Mouse (Mus musculus) embryonic facial prominence, embryonic 14.5 days (tissue): ENCODE measurements at regions not wholly inside any gene's neighbourhood (a gene's known extent, or its start where the extent isn't known, plus 50 kb on each side); places are given as distances from the start of the nearest gene placed in this dataset.
A peak's percentile ranks its signal among the peaks of the same experiment; 100 is the strongest.

Source experiments
- ATAC-seq: fragments of 200-750 bp; cut with Nextera tagmentation; 2 replicates; pipeline ENCODE4 v1.8.0; 2017; ENCODE audit warnings: low read depth, moderate number of reproducible peaks, moderate TSS enrichment
- DNase-seq: peaks from one replicate; pipeline ENCODE4 v3.0.0-alpha.2; 2015; ENCODE audit warnings: low spot score
- H3K27ac ChIP-seq: fragments of 300-500 bp; sonication (generic); replicated peaks from 2 replicates; pipeline ENCODE4 v1.5.1; 2014; ENCODE audit warnings: low read depth, mild to moderate bottlenecking, low read length, moderate library complexity
- H3K27me3 ChIP-seq: fragments of 300-500 bp; sonication (generic); replicated peaks from 2 replicates; pipeline ENCODE4 v1.6.1; 2014; ENCODE audit warnings: low read length; ENCODE audit not compliant: control insufficient read depth, insufficient read depth
- H3K36me3 ChIP-seq: fragments of 300-500 bp; sonication (generic); 2 replicates; pipeline ENCODE4 v1.6.1; 2014; ENCODE audit warnings: low read length, mixed read lengths; ENCODE audit not compliant: control insufficient read depth, insufficient read depth
- H3K4me1 ChIP-seq: fragments of 300-500 bp; sonication (generic); 2 replicates; pipeline ENCODE4 v1.6.1; 2014; ENCODE audit warnings: antibody characterized with exemption, low read length; ENCODE audit not compliant: control insufficient read depth, insufficient read depth
- H3K4me2 ChIP-seq: fragments of 300-500 bp; sonication (generic); 2 replicates; pipeline ENCODE4 v1.6.1; 2014; ENCODE audit warnings: low read depth, mild to moderate bottlenecking, low read length, moderate library complexity, mixed read lengths
- H3K4me3 ChIP-seq: fragments of 300-500 bp; sonication (generic); 2 replicates; pipeline ENCODE4 v1.5.1; 2014; ENCODE audit warnings: low read depth, mild to moderate bottlenecking, low read length
- H3K9ac ChIP-seq: fragments of 300-500 bp; sonication (generic); 2 replicates; pipeline ENCODE4 v1.6.1; 2014; ENCODE audit warnings: low read depth, mild to moderate bottlenecking, low read length, moderate library complexity, mixed read lengths
- H3K9me3 ChIP-seq: fragments of 300-500 bp; sonication (generic); 2 replicates; pipeline ENCODE4 v1.6.1; 2016; ENCODE audit warnings: low read length; ENCODE audit not compliant: control insufficient read depth
- WGBS: fragments of 180-500 bp; shearing (Covaris S2); extraction: QIAGEN DNeasy Blood & Tissue Kit; methylation state at CpG from one replicate; pipeline ENCODE4 v1.1.7; 2014; 5-methylcytosine and 5-hydroxymethylcytosine counted together

DNA sequence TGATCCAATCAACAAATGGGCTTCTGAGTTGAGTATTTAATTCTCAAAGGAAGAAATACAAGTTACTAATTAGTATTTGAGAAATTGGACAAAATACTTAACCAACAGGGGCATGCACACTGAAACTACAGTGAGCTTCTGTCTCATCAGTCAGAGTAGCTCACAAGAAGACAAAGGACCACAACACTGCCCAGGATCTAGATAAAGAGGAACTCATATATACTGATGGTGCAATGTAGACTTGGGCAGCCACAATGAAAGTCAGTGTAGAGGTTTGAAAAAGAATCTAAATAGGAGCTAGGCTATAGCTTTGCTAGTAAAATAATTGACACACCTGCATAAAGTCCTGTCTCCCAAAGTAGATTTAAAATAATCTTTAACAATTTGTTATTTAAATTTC is 198.5 kb downstream of the Ahr start:
- Histone ChIP-seq H3K36me3 (no peaks in the 10 kb centered on the region), H3K4me2 (no peak overlapping the region), H3K27ac (no peak overlapping the region), H3K27me3 (no peaks in the 10 kb centered on the region), H3K9ac (no peak overlapping the region), H3K4me1 (no peaks in the 10 kb centered on the region), H3K4me3 (no peak overlapping the region), H3K9me3 (no peaks in the 10 kb centered on the region)
- DNase-seq: no peak
- ATAC-seq: no peak

DNA sequence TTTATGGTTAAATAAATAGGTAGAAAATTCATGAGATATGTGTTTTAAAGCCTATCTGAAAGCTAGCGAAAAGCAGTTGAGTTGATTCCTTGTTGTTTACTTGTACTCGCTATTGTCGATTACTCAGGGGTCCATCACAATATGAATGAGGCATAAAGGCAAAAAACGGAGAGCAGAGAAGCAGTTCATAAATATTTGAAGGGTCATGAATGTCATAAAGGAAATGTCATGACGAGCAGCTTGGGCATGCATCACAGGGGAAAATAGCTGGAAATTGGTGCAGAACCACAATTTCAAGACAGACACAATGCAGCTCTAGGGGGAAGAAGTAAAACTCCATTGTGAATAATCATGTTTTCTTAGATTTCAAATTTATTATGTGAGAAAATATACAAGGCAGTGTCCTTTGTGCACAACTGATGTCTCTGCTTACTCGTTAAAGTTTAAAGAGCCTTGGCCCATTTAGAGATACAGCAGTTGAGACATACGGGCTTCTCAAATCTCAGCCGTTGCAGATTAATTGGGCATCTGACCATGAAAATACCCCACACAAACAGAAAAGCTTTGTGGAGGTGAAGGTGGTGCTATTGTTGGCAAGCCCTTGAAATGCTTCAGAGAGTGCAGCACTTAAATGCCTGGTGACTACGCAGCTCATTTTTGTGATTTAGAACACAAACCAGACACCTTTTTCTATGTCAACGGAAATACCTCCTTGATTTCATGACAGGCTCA is 200.3 kb downstream of the Ahr start:
- Histone ChIP-seq H3K4me3 (no peak overlapping the region), H3K27me3 (no peaks in the 10 kb centered on the region), H3K4me2 (no peak overlapping the region), H3K4me1 (no peaks in the 10 kb centered on the region), H3K9ac (no peak overlapping the region), H3K9me3 (no peaks in the 10 kb centered on the region), H3K36me3 (no peaks in the 10 kb centered on the region), H3K27ac (no peak overlapping the region)
- DNase-seq (peak; percentile 22), ATAC-seq (no peak)
- 71% methylated on average over 10 of the region's 10 CpGs for WGBS

DNA sequence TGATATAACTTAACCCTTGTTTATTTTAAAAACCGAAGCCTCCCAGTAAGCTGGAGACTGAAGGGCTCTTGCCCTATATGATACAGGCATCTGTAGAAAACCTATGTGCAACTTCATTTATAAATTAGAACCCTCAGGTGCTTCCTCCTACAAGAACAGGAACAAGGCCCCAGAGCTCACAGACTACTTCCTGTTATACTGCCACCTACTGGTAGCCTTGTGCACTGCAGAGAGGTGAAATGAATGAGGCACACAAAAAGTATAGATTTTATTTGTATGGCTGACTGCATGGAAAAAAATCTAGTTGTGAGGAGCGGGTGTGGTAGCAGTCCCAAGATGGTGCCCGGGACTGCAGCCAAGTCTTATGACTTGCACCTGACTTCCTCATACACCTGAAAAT is 203.5 kb downstream of the Ahr start:
- H3K36me3 ChIP-seq: no peaks in the 10 kb centered on the region
- no peaks in the 10 kb centered on the region for H3K27me3 ChIP-seq
- ATAC-seq (no peak), DNase-seq (no peak)
- H3K27ac ChIP-seq: no peak overlapping the region
- no peak overlapping the region for H3K9ac ChIP-seq
- no peak overlapping the region for H3K4me3 ChIP-seq
- H3K4me2 ChIP-seq: no peak overlapping the region
- no peaks in the 10 kb centered on the region for H3K4me1 ChIP-seq
- 97% methylated on average over 3 of the region's 3 CpGs for WGBS
- no peaks in the 10 kb centered on the region for H3K9me3 ChIP-seq

DNA sequence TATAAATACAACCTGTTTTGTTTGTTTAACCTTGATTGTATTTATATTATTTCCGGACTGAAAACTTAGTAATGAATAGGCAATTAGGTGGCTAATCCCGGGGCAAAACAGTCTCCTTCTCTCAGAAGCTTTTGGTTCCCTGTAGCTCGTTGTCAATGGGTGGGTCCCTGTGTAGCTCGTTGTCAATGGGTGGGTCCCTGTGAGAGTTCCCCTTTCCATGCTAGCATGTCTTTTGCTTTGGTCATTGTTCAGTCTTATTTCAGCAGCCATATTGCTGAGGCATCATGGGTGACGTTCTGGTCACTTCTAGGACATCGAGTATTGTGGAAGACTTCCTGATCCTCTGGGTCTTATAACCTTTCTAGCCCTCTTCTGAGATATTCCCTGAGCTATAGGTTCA is 205.1 kb downstream of the Ahr start:
- no peak overlapping the region for H3K27ac ChIP-seq
- H3K36me3 ChIP-seq: no peaks in the 10 kb centered on the region
- H3K4me1 ChIP-seq: no peaks in the 10 kb centered on the region
- no peak overlapping the region for H3K9ac ChIP-seq
- H3K9me3 ChIP-seq: no peaks in the 10 kb centered on the region
- 72% methylated on average over 6 of the region's 6 CpGs for WGBS
- H3K4me3 ChIP-seq: no peak overlapping the region
- H3K27me3 ChIP-seq: no peaks in the 10 kb centered on the region
- DNase-seq (no peak), ATAC-seq (no peak)
- no peak overlapping the region for H3K4me2 ChIP-seq

DNA sequence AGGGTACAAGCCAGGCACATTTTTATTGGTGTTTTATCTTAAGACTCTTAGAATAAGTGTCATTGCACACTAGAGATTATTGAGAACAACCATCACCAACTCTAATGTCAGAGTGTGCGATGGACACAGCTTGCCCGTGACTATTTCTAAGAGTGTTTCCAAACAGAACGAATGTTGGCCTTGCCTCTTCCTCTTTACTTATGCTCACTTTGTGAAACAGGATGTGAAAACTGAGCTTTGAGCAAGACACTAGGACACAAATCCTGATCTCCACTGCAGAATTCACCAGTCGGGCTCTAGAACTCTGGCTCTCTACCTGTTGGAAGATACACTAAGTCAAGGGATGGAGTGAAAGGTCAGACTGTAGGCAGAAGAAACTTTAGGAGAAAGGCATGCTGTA is 215.3 kb downstream of the Ahr start:
- no peak overlapping the region for H3K4me3 ChIP-seq
- H3K9ac ChIP-seq: no peak overlapping the region
- no peak overlapping the region for H3K4me2 ChIP-seq
- DNase-seq (no peak), ATAC-seq (no peak)
- no peaks in the 10 kb centered on the region for H3K27me3 ChIP-seq
- WGBS: 91% methylated on average over 4 of the region's 4 CpGs
- no peaks in the 10 kb centered on the region for H3K36me3 ChIP-seq
- H3K9me3 ChIP-seq: no peaks in the 10 kb centered on the region
- H3K27ac ChIP-seq: no peak overlapping the region
- no peaks in the 10 kb centered on the region for H3K4me1 ChIP-seq

DNA sequence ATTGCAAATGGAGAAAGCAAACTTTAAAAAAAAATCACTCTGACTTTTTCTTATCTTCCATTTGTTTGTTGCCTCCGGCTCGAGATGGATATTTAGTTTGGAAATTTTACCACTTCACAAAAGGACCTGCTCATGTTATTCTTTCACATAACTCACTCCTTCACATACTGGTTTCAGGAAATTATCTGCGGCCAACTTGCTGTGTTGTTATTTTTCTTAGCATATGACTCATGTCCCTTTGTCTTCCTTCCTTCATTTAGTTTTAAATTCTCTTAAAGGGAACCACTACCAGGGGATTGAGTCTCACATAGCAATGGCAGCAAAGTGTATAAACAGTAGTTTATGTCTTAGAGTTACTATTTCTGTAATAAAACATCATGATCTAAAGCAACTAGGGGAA is 217.8 kb downstream of the Ahr start:
- H3K27ac ChIP-seq: no peak overlapping the region
- no peaks in the 10 kb centered on the region for H3K36me3 ChIP-seq
- 69% methylated on average over 3 of the region's 3 CpGs for WGBS
- H3K9ac ChIP-seq: no peak overlapping the region
- no peaks in the 10 kb centered on the region for H3K27me3 ChIP-seq
- H3K4me2 ChIP-seq: no peak overlapping the region
- ATAC-seq: no peak
- DNase-seq: no peak
- no peak overlapping the region for H3K4me3 ChIP-seq
- 0 out of 2 replicates have a peak, but pooled peaks cover 3% of the 10 kb centered on the region for H3K4me1 ChIP-seq
- no peaks in the 10 kb centered on the region for H3K9me3 ChIP-seq

DNA sequence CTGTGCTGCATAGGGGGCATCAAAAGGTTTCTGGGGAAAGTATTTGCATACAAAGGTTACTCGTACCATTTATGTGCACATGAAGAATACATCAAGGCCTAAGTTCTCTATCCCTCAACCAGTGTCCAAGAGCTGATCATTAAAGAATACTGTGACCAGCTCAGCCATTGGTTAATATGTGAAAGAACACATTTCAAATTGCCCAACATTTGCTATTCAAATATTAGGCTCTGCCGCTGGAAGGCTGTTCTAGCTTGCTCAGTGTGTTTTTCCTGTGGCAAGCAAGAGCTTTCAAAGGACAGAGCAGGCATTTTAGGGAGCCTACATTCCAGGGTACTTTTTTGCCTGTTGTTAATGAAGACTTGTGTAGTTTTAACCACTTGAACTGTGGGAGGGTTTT is 220.8 kb downstream of the Ahr start:
- 84% methylated on average over 2 of the region's 2 CpGs for WGBS
- Histone ChIP-seq H3K4me1 (0 out of 2 replicates have a peak, but pooled peaks cover 3% of the 10 kb centered on the region), H3K27me3 (no peaks in the 10 kb centered on the region), H3K9ac (no peak overlapping the region), H3K36me3 (no peaks in the 10 kb centered on the region), H3K9me3 (no peaks in the 10 kb centered on the region), H3K4me3 (no peak overlapping the region), H3K4me2 (no peak overlapping the region), H3K27ac (no peak overlapping the region)
- ATAC-seq (no peak), DNase-seq (no peak)

DNA sequence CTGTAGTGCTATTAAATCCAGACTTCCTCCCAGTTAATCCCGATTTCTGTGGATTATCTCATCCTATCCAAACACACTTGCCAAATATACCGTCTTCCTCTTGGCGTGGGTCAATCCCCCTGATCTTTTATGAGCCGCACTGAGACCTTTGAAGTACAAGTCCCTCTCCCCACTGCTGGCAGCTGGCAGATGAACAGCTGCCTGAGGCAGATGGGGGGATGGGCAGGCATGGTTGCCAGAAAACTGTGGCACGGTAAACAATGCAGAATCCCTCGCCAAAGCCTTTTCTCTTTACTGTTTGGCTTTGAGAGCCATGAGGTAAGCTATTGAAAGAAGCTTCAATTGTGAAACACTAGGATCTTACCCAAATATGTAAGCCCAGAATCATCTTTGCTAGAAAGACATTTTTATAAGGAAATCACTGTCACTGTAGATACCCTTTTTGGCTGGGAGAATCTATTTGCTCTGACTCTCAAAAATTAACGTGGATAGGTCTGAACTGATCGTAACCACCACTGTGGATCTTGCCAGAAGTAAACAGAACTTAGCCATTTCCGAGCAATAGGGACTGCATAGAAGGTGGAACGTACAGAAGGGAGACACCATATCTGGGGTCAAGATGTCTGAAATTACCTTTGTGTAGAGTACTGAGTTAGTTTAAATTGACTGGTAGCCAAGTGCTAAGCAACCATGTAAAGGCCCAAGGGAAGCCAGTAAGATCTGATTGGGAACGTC is 221.5 kb downstream of the Ahr start:
- H3K27ac ChIP-seq: no peak overlapping the region
- WGBS: 41% methylated on average over 11 of the region's 11 CpGs
- no peak overlapping the region for H3K4me2 ChIP-seq
- H3K4me1 ChIP-seq: 0 out of 2 replicates have a peak, but pooled peaks cover 3% of the 10 kb centered on the region
- no peaks in the 10 kb centered on the region for H3K9me3 ChIP-seq
- no peak overlapping the region for H3K9ac ChIP-seq
- ATAC-seq (peak; percentile 72; the same call in 1 of the 2 replicates), DNase-seq (peak; percentile 77)
- H3K27me3 ChIP-seq: no peaks in the 10 kb centered on the region
- no peak overlapping the region for H3K4me3 ChIP-seq
- H3K36me3 ChIP-seq: no peaks in the 10 kb centered on the region

DNA sequence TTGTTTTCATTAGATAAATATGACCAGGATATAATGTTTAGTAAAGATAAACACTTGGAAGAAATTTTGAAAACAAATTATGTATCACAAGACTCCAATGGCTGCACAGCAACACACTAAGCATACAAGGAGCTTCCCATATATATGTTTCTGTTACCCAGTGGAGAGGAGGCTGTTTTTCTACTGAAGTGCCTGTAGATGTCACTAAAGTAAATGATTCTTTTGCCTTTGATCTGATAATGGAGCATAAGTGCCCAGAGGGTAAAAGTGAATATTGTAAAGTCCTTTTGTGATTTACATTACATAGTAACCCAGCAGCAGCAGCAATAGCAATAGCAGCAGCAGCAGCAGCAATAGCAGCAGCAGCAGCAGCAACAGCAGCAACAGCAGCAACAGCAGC is 226.3 kb downstream of the Ahr start:
- H3K36me3 ChIP-seq: no peaks in the 10 kb centered on the region
- H3K27ac ChIP-seq: no peak overlapping the region
- peak; percentile 44 for DNase-seq
- no peaks in the 10 kb centered on the region for H3K27me3 ChIP-seq
- no peak for ATAC-seq
- no peak overlapping the region for H3K9ac ChIP-seq
- H3K4me2 ChIP-seq: no peak overlapping the region
- H3K4me3 ChIP-seq: no peak overlapping the region
- H3K4me1 ChIP-seq: 0 out of 2 replicates have a peak, but pooled peaks cover 3% of the 10 kb centered on the region
- H3K9me3 ChIP-seq: no peaks in the 10 kb centered on the region
